Mouse (Mus musculus) heart, postnatal 0 days (tissue): ENCODE measurements around the gene Itfg2. TPM values are rescaled to one million over a fixed set of nuclear protein-coding genes. Genes with fewer than 3 reads are reported as not detected.

Experiments
- ATAC-seq: fragments of 200-750 bp; cut with Nextera tagmentation; 2 replicates; pipeline ENCODE4 v1.8.0; 2017; ENCODE audit warnings: low read depth, moderate number of reproducible peaks, moderate library complexity; ENCODE audit not compliant: insufficient read depth
- DNase-seq: peaks from one replicate; pipeline ENCODE4 v3.0.0-alpha.2; 2016; ENCODE audit warnings: low spot score
- H3K27ac ChIP-seq: fragments of 300-500 bp; sonication (generic); 2 replicates; pipeline ENCODE4 v1.5.1; 2014; ENCODE audit warnings: low read depth, mild to moderate bottlenecking
- H3K27me3 ChIP-seq: fragments of 300-500 bp; sonication (generic); 2 replicates; pipeline ENCODE4 v1.6.1; 2014; ENCODE audit warnings: low read length, mixed read lengths; ENCODE audit not compliant: control insufficient read depth, insufficient read depth
- H3K36me3 ChIP-seq: fragments of 300-500 bp; sonication (generic); replicated peaks from 2 replicates; pipeline ENCODE4 v1.6.1; 2014; ENCODE audit warnings: low read length, mixed read lengths; ENCODE audit not compliant: control insufficient read depth, insufficient read depth
- H3K4me1 ChIP-seq: fragments of 300-500 bp; sonication (generic); 2 replicates; pipeline ENCODE4 v1.6.1; 2014; ENCODE audit warnings: antibody characterized with exemption; ENCODE audit not compliant: control insufficient read depth, insufficient read depth
- H3K4me2 ChIP-seq: fragments of 300-500 bp; sonication (generic); 2 replicates; pipeline ENCODE4 v1.6.1; 2014; ENCODE audit warnings: low read depth, mild to moderate bottlenecking, low read length, moderate library complexity
- H3K4me3 ChIP-seq: fragments of 300-500 bp; sonication (generic); 2 replicates; pipeline ENCODE4 v1.5.1; 2014; ENCODE audit warnings: low read depth, low read length
- H3K9ac ChIP-seq: fragments of 300-500 bp; sonication (generic); replicated peaks from 2 replicates; pipeline ENCODE4 v1.6.1; 2014; ENCODE audit warnings: low read depth, low read length, mixed read lengths
- H3K9me3 ChIP-seq: fragments of 300-500 bp; sonication (generic); replicated peaks from 2 replicates; pipeline ENCODE4 v1.6.1; 2016; ENCODE audit warnings: low read length; ENCODE audit not compliant: control insufficient read depth
- CTCF ChIP-seq: IDR thresholded peaks from 2 replicates; pipeline ENCODE4 v1.5.1; 2016; ENCODE audit warnings: antibody characterized with exemption, control low read depth, low read depth
- EP300 ChIP-seq: IDR thresholded peaks from 2 replicates; pipeline ENCODE4 v1.6.1; 2016; ENCODE audit warnings: antibody characterized with exemption, low read depth
- WGBS: fragments of 180-500 bp; shearing (Covaris S2); extraction: QIAGEN DNeasy Blood & Tissue Kit; methylation state at CpG from one replicate; pipeline ENCODE4 v1.1.7; 2014; 5-methylcytosine and 5-hydroxymethylcytosine counted together
- polyA plus RNA-seq: library from polyadenylated mRNA; unstranded; fragments of >200 nt; fragmentation: Nextera tagmentation; extraction: Ambion mirVana; gene quantifications from 2 replicates; pipeline ENCODE4 v1.2.1, GENCODE M21; 2015
- total RNA-seq: library from RNA; depleted of rRNA; stranded (reverse); fragments of >200 nt; gene quantifications from 2 replicates; pipeline ENCODE4 v1.2.3, GENCODE M21; 2014; ENCODE audit warnings: low replicate concordance

The Itfg2 gene
- total and polyA plus RNA-seq, 2 experiments from 2014 or later = 22.6 to 62.3 TPM

- Histone ChIP-seq H3K9me3 (no peaks in the 10 kb centered on the region), H3K36me3 (peaks cover 68% of the 10 kb centered on the region), H3K4me2 (no peak overlapping the region), H3K27ac (no peak overlapping the region), H3K27me3 (no peaks in the 10 kb centered on the region), H3K9ac (no peak overlapping the region), H3K4me1 (peaks cover 40% of the 10 kb centered on the region), H3K4me3 (no peak overlapping the region)
- TF ChIP-seq EP300 (no peak), CTCF (no peak)
- ATAC-seq = no peak
- WGBS = 88% methylated on average over 13 of the region's 13 CpGs
- DNase-seq = no peak
Measured at GRCm38 (mm10) chr6:128433566-128433965, 8.8 kb upstream of the Itfg2 start.

- 38% methylated on average over 13 of the region's 13 CpGs for WGBS
- TF ChIP-seq EP300 (no peak), CTCF (no peak)
- peaks cover 40% of the 10 kb centered on the region for H3K4me1 ChIP-seq
- no peak overlapping the region for H3K9ac ChIP-seq
- no peak for ATAC-seq
- H3K9me3 ChIP-seq = no peaks in the 10 kb centered on the region
- H3K4me3 ChIP-seq = no peak overlapping the region
- no peak for DNase-seq
- H3K27me3 ChIP-seq = no peaks in the 10 kb centered on the region
- H3K36me3 ChIP-seq = peaks cover 71% of the 10 kb centered on the region
- no peak overlapping the region for H3K27ac ChIP-seq
- no peak overlapping the region for H3K4me2 ChIP-seq
Measured at GRCm38 (mm10) chr6:128432356-128432915, 7.7 kb upstream of the Itfg2 start.

- Histone ChIP-seq H3K4me2 (no peak overlapping the region), H3K9ac (no peak overlapping the region), H3K36me3 (peaks cover 64% of the 10 kb centered on the region), H3K4me1 (peaks cover 15% of the 10 kb centered on the region), H3K4me3 (no peak overlapping the region), H3K27ac (no peak overlapping the region), H3K9me3 (no peaks in the 10 kb centered on the region), H3K27me3 (no peaks in the 10 kb centered on the region)
- 59% methylated on average over 6 of the region's 6 CpGs for WGBS
- ATAC-seq (no peak), DNase-seq (no peak)
- no peak for TF ChIP-seq CTCF
- no peak for TF ChIP-seq EP300
Measured at GRCm38 (mm10) chr6:128429826-128430225, 5.1 kb upstream of the Itfg2 start.

- Histone ChIP-seq H3K9me3 (no peaks in the 10 kb centered on the region), H3K4me2 (no peak overlapping the region), H3K27ac (no peak overlapping the region), H3K4me1 (peaks cover 12% of the 10 kb centered on the region), H3K27me3 (no peaks in the 10 kb centered on the region), H3K9ac (no peak overlapping the region), H3K36me3 (peaks cover 58% of the 10 kb centered on the region), H3K4me3 (no peak overlapping the region)
- ATAC-seq (no peak), DNase-seq (no peak)
- WGBS = 95% methylated on average over 2 of the region's 2 CpGs
- no peak for TF ChIP-seq CTCF
- no peak for TF ChIP-seq EP300
Measured at GRCm38 (mm10) chr6:128429300-128429699, 4.6 kb upstream of the Itfg2 start.

- DNase-seq (no peak), ATAC-seq (no peak)
- no peak for TF ChIP-seq CTCF
- no peak for TF ChIP-seq EP300
- Histone ChIP-seq H3K4me3 (no peak overlapping the region), H3K27me3 (no peaks in the 10 kb centered on the region), H3K9me3 (no peaks in the 10 kb centered on the region), H3K9ac (no peak overlapping the region), H3K4me2 (no peak overlapping the region), H3K27ac (no peak overlapping the region), H3K36me3 (peaks cover 41% of the 10 kb centered on the region), H3K4me1 (peaks cover 7% of the 10 kb centered on the region)
- 89% methylated on average over 5 of the region's 5 CpGs for whole genome bisulfite sequencing
Measured at GRCm38 (mm10) chr6:128427571-128427970, 2.8 kb upstream of the Itfg2 start.

GRCm38 (mm10) chr6:128425046-128425445 is 315 bp upstream of the Itfg2 start:
- Histone ChIP-seq H3K27me3 (no peaks in the 10 kb centered on the region), H3K36me3 (peaks cover 16% of the 10 kb centered on the region), H3K9ac (peak overlapping the region; percentile 60), H3K4me3 (peak overlapping the region; percentile 63), H3K27ac (peak overlapping the region; percentile 93), H3K9me3 (no peaks in the 10 kb centered on the region), H3K4me1 (no peaks in the 10 kb centered on the region; the same call in 1 of the 2 replicates), H3K4me2 (peak overlapping the region; percentile 66)
- 19% methylated on average over 9 of the region's 9 CpGs for WGBS
- TF ChIP-seq CTCF (no peak), EP300 (no peak)
- no peak for DNase-seq
- no peak for ATAC-seq
